ENCODE assay signal across 32 mouse cellular contexts in the genomic region with DNA sequence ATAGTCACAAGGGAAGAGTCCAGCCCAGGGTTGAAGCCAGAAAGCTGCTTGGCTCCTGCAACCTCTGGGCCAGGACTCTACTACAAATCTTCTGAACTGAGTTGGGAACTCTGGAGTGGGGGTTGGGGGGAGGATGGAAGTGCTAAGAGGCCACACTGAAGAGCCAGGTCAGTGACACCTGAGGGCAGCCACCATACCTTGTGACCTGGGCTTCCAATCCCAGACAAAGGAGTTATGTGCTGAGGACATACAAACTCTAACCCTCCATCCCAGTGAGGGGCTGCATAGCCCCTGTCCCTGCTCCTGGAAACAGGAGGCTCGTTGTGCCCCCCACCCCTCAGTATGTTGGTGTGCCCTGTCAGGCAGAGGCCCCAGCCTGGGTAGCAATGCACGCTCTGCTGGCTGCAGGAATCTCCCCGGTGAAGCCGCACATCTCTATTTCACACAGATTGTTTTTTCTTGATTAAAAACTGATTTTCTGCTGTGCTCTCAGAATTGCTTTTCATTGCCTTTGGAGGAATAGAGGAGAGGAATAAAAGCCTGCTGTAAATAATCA. TPM values are rescaled to one million over a fixed set of nuclear protein-coding genes. Genes with fewer than 3 reads are reported as not detected.
DNase-seq lines count a peak whose midpoint lies in the region; ATAC-seq lines count a peak whose summit lies in the region.
"Had no signal": no experiment of that assay in that cellular context is flagged by ENCODE, and none has a peak within 500 bp of the region (broad histone marks: within the 10 kb centered on the region; RNA-seq: fewer than 3 reads in every experiment).

No protein-coding gene starts in this region.

- no peaks in the 10 kb centered on the region for H3K9me3 ChIP-seq in heart, embryonic 10.5 days
- peaks cover 7% of the 10 kb centered on the region for H3K9me3 ChIP-seq in midbrain, embryonic 10.5 days (replicated peaks)
- no peaks in the 10 kb centered on the region; the same call in 1 of the 2 replicates for H3K9me3 ChIP-seq in midbrain, embryonic 11.5 days (ENCODE audit: control insufficient read depth, low read length)
- 0 out of 2 replicates have a peak, but pooled peaks cover 5% of the 10 kb centered on the region for H3K9me3 ChIP-seq in hindbrain, embryonic 15.5 days
- 0 out of 2 replicates have a peak, but pooled peaks cover 4% of the 10 kb centered on the region for H3K9me3 ChIP-seq in midbrain, embryonic 16.5 days (replicated peaks; ENCODE audit: control insufficient read depth, low read length, poor library complexity, severe bottlenecking)
- H3K9me3 ChIP-seq: liver, embryonic 15.5 days had no signal

- no peak overlapping the region for H3K27ac ChIP-seq in heart, embryonic 10.5 days
- H3K27ac ChIP-seq in midbrain, embryonic 10.5 days (replicated peaks): peak overlapping the region; percentile 47; the same call in 1 of the 2 replicates
- H3K27ac ChIP-seq in midbrain, embryonic 11.5 days (ENCODE audit: low read depth, low read length): no peak overlapping the region
- H3K27ac ChIP-seq in hindbrain, embryonic 15.5 days (replicated peaks): no peak overlapping the region; the same call in 1 of the 2 replicates
- no peak overlapping the region for H3K27ac ChIP-seq in midbrain, embryonic 16.5 days (ENCODE audit: low read length)
- H3K27ac ChIP-seq: heart, adult 2 months; liver, embryonic 15.5 days; neural tube, embryonic 12.5 days had no signal

- no peak for ATAC-seq in midbrain, embryonic 11.5 days (ENCODE audit: low FRiP score)
- peak; percentile 56; the same call in 1 of the 2 replicates for ATAC-seq in hindbrain, embryonic 15.5 days (ENCODE audit: low FRiP score, low read depth)
- 0 out of 2 replicates have a peak, but pooled peaks have one; percentile 46 for ATAC-seq in midbrain, embryonic 16.5 days
- ATAC-seq: CD4-positive, CD25-positive, alpha-beta regulatory T cell, adult 4 months; forebrain, embryonic 14.5 days; intestine, embryonic 16.5 days had no signal

- H3K27me3 ChIP-seq in heart, embryonic 10.5 days (ENCODE audit: insufficient read depth, poor library complexity, severe bottlenecking): no peaks in the 10 kb centered on the region
- peaks cover 5% of the 10 kb centered on the region; the same call in 1 of the 2 replicates for H3K27me3 ChIP-seq in midbrain, embryonic 10.5 days (ENCODE audit: low read depth, poor library complexity, severe bottlenecking)
- no peaks in the 10 kb centered on the region; the same call in 1 of the 2 replicates for H3K27me3 ChIP-seq in midbrain, embryonic 11.5 days (ENCODE audit: control insufficient read depth, insufficient read depth, low read length)
- no peaks in the 10 kb centered on the region for H3K27me3 ChIP-seq in hindbrain, embryonic 15.5 days
- no peaks in the 10 kb centered on the region for H3K27me3 ChIP-seq in midbrain, embryonic 16.5 days (ENCODE audit: control insufficient read depth, insufficient read depth, low read depth, low read length)
- H3K27me3 ChIP-seq: liver, embryonic 15.5 days; neural tube, embryonic 12.5 days had no signal

- no peak overlapping the region for H3K9ac ChIP-seq in midbrain, embryonic 11.5 days (ENCODE audit: low read length)
- H3K9ac ChIP-seq in hindbrain, embryonic 15.5 days: no peak overlapping the region
- no peak overlapping the region for H3K9ac ChIP-seq in midbrain, embryonic 16.5 days (ENCODE audit: low read depth, low read length)
- H3K9ac ChIP-seq: liver, embryonic 15.5 days; lung, embryonic 14.5 days; neural tube, embryonic 12.5 days had no signal

- H3K4me3 ChIP-seq in heart, embryonic 10.5 days: no peak overlapping the region
- H3K4me3 ChIP-seq in midbrain, embryonic 10.5 days: no peak overlapping the region
- H3K4me3 ChIP-seq in midbrain, embryonic 11.5 days (ENCODE audit: low read depth, low read length): no peak overlapping the region
- H3K4me3 ChIP-seq in hindbrain, embryonic 15.5 days: no peak overlapping the region
- no peak overlapping the region for H3K4me3 ChIP-seq in midbrain, embryonic 16.5 days (ENCODE audit: low read depth, low read length)
- H3K4me3 ChIP-seq: heart, adult 2 months; liver, embryonic 15.5 days; neural tube, embryonic 12.5 days had no signal

- peak; percentile 63 for DNase-seq in heart, embryonic 10.5 days (ENCODE audit: low spot score)
- no peak for DNase-seq in heart, adult 18-20 months
- no peak for DNase-seq in midbrain, embryonic 10.5 days (ENCODE audit: low spot score)
- no peak for DNase-seq in midbrain, embryonic 11.5 days (ENCODE audit: low spot score, missing footprints)
- DNase-seq in ovary, adult 18-20 months (ENCODE audit: low spot score): no peak
- DNase-seq: adrenal gland, postnatal 25 days; cerebellum, adult 18-20 months; cerebellum, postnatal 14 days; gastrocnemius, postnatal 25 days; heart, adult 2 months; heart, postnatal 14 days; kidney, adult 9 months; kidney, postnatal 14 days; liver; lung, embryonic 14.5 days; lung, postnatal 14 days; retina, postnatal 1 day; right cerebral cortex, postnatal 14 days; thymus, postnatal 14 days had no signal

- 91% methylated on average over 4 of the region's 4 CpGs for WGBS in heart, embryonic 10.5 days
- 75% methylated on average over 4 of the region's 4 CpGs for WGBS in midbrain, embryonic 10.5 days
- 67% methylated on average over 4 of the region's 4 CpGs for WGBS in midbrain, embryonic 11.5 days
- WGBS in hindbrain, embryonic 15.5 days: 44% methylated on average over 4 of the region's 4 CpGs
- 44% methylated on average over 4 of the region's 4 CpGs for WGBS in midbrain, embryonic 16.5 days

- no peaks in the 10 kb centered on the region for H3K36me3 ChIP-seq in heart, embryonic 10.5 days
- no peaks in the 10 kb centered on the region for H3K36me3 ChIP-seq in midbrain, embryonic 10.5 days
- H3K36me3 ChIP-seq in midbrain, embryonic 11.5 days (ENCODE audit: control insufficient read depth, insufficient read depth, low read length): no peaks in the 10 kb centered on the region
- no peaks in the 10 kb centered on the region for H3K36me3 ChIP-seq in hindbrain, embryonic 15.5 days
- no peaks in the 10 kb centered on the region for H3K36me3 ChIP-seq in midbrain, embryonic 16.5 days (ENCODE audit: control insufficient read depth, insufficient read depth, low read length)
- H3K36me3 ChIP-seq: liver, embryonic 15.5 days; neural tube, embryonic 12.5 days had no signal

- no peak overlapping the region for H3K4me2 ChIP-seq in midbrain, embryonic 11.5 days
- H3K4me2 ChIP-seq in hindbrain, embryonic 15.5 days: no peak overlapping the region
- H3K4me2 ChIP-seq in midbrain, embryonic 16.5 days (ENCODE audit: low read length): no peak overlapping the region
- H3K4me2 ChIP-seq: liver, embryonic 15.5 days; lung, embryonic 14.5 days; neural tube, embryonic 12.5 days had no signal

- H3K4me1 ChIP-seq in heart, embryonic 10.5 days: no peaks in the 10 kb centered on the region
- peaks cover 20% of the 10 kb centered on the region for H3K4me1 ChIP-seq in midbrain, embryonic 10.5 days
- H3K4me1 ChIP-seq in midbrain, embryonic 11.5 days (ENCODE audit: control insufficient read depth, insufficient read depth, low read length): peaks cover 5% of the 10 kb centered on the region
- no peaks in the 10 kb centered on the region for H3K4me1 ChIP-seq in hindbrain, embryonic 15.5 days (replicated peaks)
- H3K4me1 ChIP-seq in midbrain, embryonic 16.5 days (ENCODE audit: control insufficient read depth, insufficient read depth, low read length): no peaks in the 10 kb centered on the region
- H3K4me1 ChIP-seq: liver, embryonic 15.5 days; neural tube, embryonic 12.5 days had no signal

RNA-seq across cellular contexts. Expression of gene Irx4, which starts 21.0 kb away (rescaled TPM):
- polyA plus RNA-seq in heart, embryonic 10.5 days (2016; fragmentation: Nextera tagmentation; extraction: Ambion mirVana): 39.4 and 78.4 TPM in 2 replicates
- total RNA-seq in heart, adult 18-20 months (2021): 10 to 100 TPM; 19.8 to 28.7 TPM
- 1.3 and 1.7 TPM in 2 replicates for polyA plus RNA-seq in midbrain, embryonic 10.5 days (2016; fragmentation: Nextera tagmentation; extraction: Ambion mirVana)
- 0.41 and 0.87 TPM in 2 replicates for polyA plus RNA-seq in midbrain, embryonic 11.5 days (2014; fragmentation: Nextera tagmentation; extraction: Ambion mirVana)
- 3.6 and 5.7 TPM in 2 replicates for polyA plus RNA-seq in hindbrain, embryonic 15.5 days (2015; fragmentation: Nextera tagmentation; extraction: Ambion mirVana)
- polyA plus RNA-seq in midbrain, embryonic 16.5 days (2015; fragmentation: Nextera tagmentation; extraction: Ambion mirVana): 0.87 and 1.4 TPM in 2 replicates
- total RNA-seq: adrenal gland, postnatal 25 days; gastrocnemius, postnatal 25 days; layer of hippocampus, postnatal 10 days; left cerebral cortex, adult 18-20 months; left cerebral cortex, postnatal 14 days had no signal
- polyA plus RNA-seq: CD4-positive, CD25-positive, alpha-beta regulatory T cell, adult 4 months; cortical plate, adult 2 months; liver, embryonic 15.5 days; lung, embryonic 14.5 days; stomach, embryonic 14.5 days; testis, adult 2 months had no signal
